Mouse (Mus musculus) forebrain, embryonic 11.5 days (tissue): ENCODE measurements around the gene Bad. TPM values are rescaled to one million over a fixed set of nuclear protein-coding genes. Genes with fewer than 3 reads are reported as not detected.

Source experiments
- ATAC-seq: fragments of 200-750 bp; cut with Nextera tagmentation; replicated peaks from 2 replicates; pipeline ENCODE4 v1.8.0; 2017; ENCODE audit warnings: moderate TSS enrichment; ENCODE audit not compliant: low FRiP score
- DNase-seq: peaks from one replicate; pipeline ENCODE4 v3.0.0-alpha.2; 2017; ENCODE audit warnings: low spot score
- H3K27ac ChIP-seq: fragments of 300-500 bp; sonication (generic); 2 replicates; pipeline ENCODE4 v1.5.1; 2014; ENCODE audit warnings: low read depth, low read length
- H3K27me3 ChIP-seq: fragments of 300-500 bp; sonication (generic); 2 replicates; pipeline ENCODE4 v1.6.1; 2014; ENCODE audit warnings: mild to moderate bottlenecking, low read length, mixed read lengths; ENCODE audit not compliant: control insufficient read depth, insufficient read depth
- H3K36me3 ChIP-seq: fragments of 300-500 bp; sonication (generic); 2 replicates; pipeline ENCODE4 v1.6.1; 2014; ENCODE audit warnings: mild to moderate bottlenecking, low read length, moderate library complexity, mixed read lengths; ENCODE audit not compliant: control insufficient read depth, insufficient read depth
- H3K4me1 ChIP-seq: fragments of 300-500 bp; sonication (generic); replicated peaks from 2 replicates; pipeline ENCODE4 v1.6.1; 2014; ENCODE audit warnings: low read length, mixed read lengths; ENCODE audit not compliant: control insufficient read depth, insufficient read depth
- H3K4me2 ChIP-seq: fragments of 300-500 bp; sonication (generic); 2 replicates; pipeline ENCODE4 v1.6.1; 2014; ENCODE audit warnings: low read depth, mild to moderate bottlenecking, low read length, moderate library complexity, mixed read lengths; ENCODE audit not compliant: severe bottlenecking
- H3K4me3 ChIP-seq: fragments of 300-500 bp; sonication (generic); 2 replicates; pipeline ENCODE4 v1.5.1; 2014; ENCODE audit warnings: low read depth, low read length
- H3K9ac ChIP-seq: fragments of 300-500 bp; sonication (generic); 2 replicates; pipeline ENCODE4 v1.6.1; 2014; ENCODE audit warnings: low read length
- H3K9me3 ChIP-seq: fragments of 300-500 bp; sonication (generic); 2 replicates; pipeline ENCODE4 v1.6.1; 2016; ENCODE audit warnings: low read length, mixed read lengths; ENCODE audit not compliant: control insufficient read depth
- WGBS: fragments of 180-500 bp; shearing (Covaris S2); extraction: QIAGEN DNeasy Blood & Tissue Kit; methylation state at CpG from one replicate; pipeline ENCODE4 v1.1.7; 2014; 5-methylcytosine and 5-hydroxymethylcytosine counted together
- polyA plus RNA-seq: library from polyadenylated mRNA; unstranded; fragments of >200 nt; fragmentation: Nextera tagmentation; extraction: Ambion mirVana; gene quantifications from 2 replicates; pipeline ENCODE4 v1.2.1, GENCODE M21; 2014

Gene Bad
- polyA plus RNA-seq, 1 experiment from 2014 or later: 56.6 TPM

DNA sequence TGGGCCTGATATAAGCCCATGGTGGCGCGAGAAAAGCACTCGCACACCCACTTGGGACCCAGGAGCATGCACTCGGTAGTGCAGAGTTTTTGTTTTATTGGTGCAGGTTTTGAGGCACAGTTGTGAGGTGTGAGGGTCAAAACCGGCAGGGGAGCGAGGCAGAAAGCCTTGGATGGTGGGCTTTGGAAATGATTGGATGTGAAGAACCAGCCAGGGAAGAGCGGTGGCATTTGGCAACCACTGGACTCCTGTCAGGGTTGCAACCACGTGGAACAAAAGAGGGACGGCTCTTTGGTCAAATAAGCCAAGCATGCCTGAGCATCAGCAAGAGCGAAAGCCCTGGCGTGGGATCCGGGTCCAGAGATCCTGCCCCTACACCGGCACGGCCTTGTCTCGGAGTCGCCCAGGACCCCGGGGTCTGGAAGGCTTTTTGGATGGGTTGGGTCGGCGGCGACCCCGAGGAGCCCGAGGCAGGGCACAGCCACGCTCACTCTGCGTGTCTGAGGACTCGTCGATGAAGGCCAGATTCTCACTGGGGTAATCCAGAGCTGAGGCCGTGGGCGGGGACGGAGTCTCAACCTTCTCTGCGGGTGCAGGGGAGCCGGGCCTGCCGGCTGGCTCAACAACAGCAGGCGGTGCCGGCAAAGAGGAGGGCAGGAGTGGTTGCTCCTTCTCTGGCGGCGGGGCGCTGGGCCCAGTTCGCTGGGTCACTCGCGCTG is 15.9 kb upstream of the Bad start:
- no peaks in the 10 kb centered on the region for H3K36me3 ChIP-seq
- no peak overlapping the region for H3K4me2 ChIP-seq
- no peak for ATAC-seq
- peak overlapping the region; percentile 9; the same call in 1 of the 2 replicates for H3K4me3 ChIP-seq
- H3K9ac ChIP-seq: no peak overlapping the region
- H3K27ac ChIP-seq: no peak overlapping the region
- peaks cover 64% of the 10 kb centered on the region for H3K27me3 ChIP-seq
- H3K9me3 ChIP-seq: no peaks in the 10 kb centered on the region
- WGBS: 6% methylated on average over 40 of the region's 40 CpGs
- DNase-seq: no peak
- H3K4me1 ChIP-seq: peaks cover 12% of the 10 kb centered on the region; the same call in 1 of the 2 replicates

DNA sequence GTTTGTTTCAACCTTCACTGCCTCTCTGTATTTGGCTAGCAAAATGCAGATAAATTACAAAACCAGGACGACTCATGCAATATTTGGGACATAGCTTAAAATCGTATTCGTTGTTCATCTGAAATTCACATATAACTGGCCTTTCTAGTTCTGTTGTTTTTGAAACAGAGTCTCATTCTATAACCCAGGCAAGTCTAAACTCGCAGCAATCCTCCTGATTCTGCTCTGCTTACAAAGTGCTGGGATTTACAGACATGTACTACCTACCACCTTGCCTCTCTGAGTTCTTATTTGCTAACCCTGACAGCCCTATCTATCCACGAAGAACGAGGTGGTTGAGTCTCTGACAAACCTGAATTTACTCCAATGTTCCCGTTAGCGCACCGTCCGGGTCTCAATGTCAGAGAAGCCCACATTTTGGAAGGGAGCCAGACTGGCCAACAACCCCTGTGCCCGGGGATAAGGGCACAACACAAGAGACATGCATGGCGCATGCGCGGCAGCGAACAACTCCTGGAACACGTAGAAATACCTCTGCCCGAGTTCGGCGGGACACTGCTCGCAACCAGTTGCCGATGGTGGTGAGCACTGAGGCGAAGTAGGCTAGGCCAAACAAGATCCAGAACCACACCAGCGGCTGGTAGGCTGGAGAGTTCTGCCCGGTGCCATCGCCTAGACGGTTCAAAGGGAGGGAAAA is 15.0 kb upstream of the Bad start:
- H3K9me3 ChIP-seq: no peaks in the 10 kb centered on the region
- no peaks in the 10 kb centered on the region for H3K36me3 ChIP-seq
- peaks cover 11% of the 10 kb centered on the region; the same call in 1 of the 2 replicates for H3K4me1 ChIP-seq
- WGBS: 9% methylated on average over 26 of the region's 26 CpGs
- DNase-seq (peak; percentile 74), ATAC-seq (no peak)
- peaks cover 73% of the 10 kb centered on the region for H3K27me3 ChIP-seq
- no peak overlapping the region for H3K9ac ChIP-seq
- peak overlapping the region; percentile 9; the same call in 1 of the 2 replicates for H3K4me3 ChIP-seq
- H3K4me2 ChIP-seq: peak overlapping the region; percentile 5; the same call in 1 of the 2 replicates
- no peak overlapping the region for H3K27ac ChIP-seq

DNA sequence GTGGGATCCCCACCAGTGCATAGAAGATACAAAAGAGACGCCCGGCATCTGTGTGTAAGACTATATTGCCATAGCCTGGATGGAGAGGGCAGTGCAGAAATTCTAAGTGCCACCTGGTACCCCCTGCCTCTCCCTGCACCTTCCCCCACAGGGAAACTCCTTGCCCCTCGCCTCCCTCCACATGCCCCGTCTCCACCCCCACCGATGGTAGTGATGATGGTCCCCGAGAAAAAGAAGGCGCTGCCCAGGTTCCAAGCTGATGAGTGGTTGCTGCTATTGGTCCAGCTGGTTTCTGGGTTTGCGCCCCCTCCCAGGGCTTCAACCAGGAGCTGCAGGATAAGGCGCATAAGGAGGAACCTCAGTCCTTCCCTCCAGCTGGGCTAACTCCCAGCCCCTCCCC is 13.6 kb upstream of the Bad start:
- WGBS: 11% methylated on average over 9 of the region's 9 CpGs
- Histone ChIP-seq H3K4me3 (no peak overlapping the region), H3K4me2 (no peak overlapping the region), H3K9ac (no peak overlapping the region), H3K36me3 (no peaks in the 10 kb centered on the region), H3K27ac (no peak overlapping the region), H3K4me1 (peaks cover 7% of the 10 kb centered on the region; the same call in 1 of the 2 replicates), H3K9me3 (no peaks in the 10 kb centered on the region), H3K27me3 (peaks cover 80% of the 10 kb centered on the region)
- ATAC-seq (no peak), DNase-seq (no peak)

GRCm38 (mm10) chr19:6931002-6931401 is 10.7 kb upstream of the Bad start:
- DNase-seq (no peak), ATAC-seq (no peak)
- Histone ChIP-seq H3K27me3 (peaks cover 81% of the 10 kb centered on the region), H3K4me3 (no peak overlapping the region), H3K9me3 (no peaks in the 10 kb centered on the region), H3K4me1 (peaks cover 10% of the 10 kb centered on the region; the same call in 1 of the 2 replicates), H3K27ac (no peak overlapping the region), H3K4me2 (no peak overlapping the region), H3K9ac (no peak overlapping the region), H3K36me3 (no peaks in the 10 kb centered on the region)
- 0% methylated on average over 2 of the region's 2 CpGs for WGBS

GRCm38 (mm10) chr19:6932018-6932417 is 9.6 kb upstream of the Bad start:
- Histone ChIP-seq H3K9ac (no peak overlapping the region), H3K27ac (no peak overlapping the region), H3K9me3 (no peaks in the 10 kb centered on the region), H3K36me3 (no peaks in the 10 kb centered on the region), H3K4me1 (peaks cover 10% of the 10 kb centered on the region; the same call in 1 of the 2 replicates), H3K4me3 (no peak overlapping the region), H3K27me3 (peaks cover 74% of the 10 kb centered on the region), H3K4me2 (no peak overlapping the region)
- DNase-seq (no peak), ATAC-seq (no peak)
- WGBS: 50% methylated on average over 1 of the region's 1 CpGs

- no peak overlapping the region for H3K4me2 ChIP-seq
- no peak overlapping the region for H3K27ac ChIP-seq
- no peak overlapping the region for H3K9ac ChIP-seq
- H3K36me3 ChIP-seq: no peaks in the 10 kb centered on the region
- no peaks in the 10 kb centered on the region for H3K9me3 ChIP-seq
- peaks cover 63% of the 10 kb centered on the region for H3K27me3 ChIP-seq
- no peak overlapping the region; the same call in 1 of the 2 replicates for H3K4me3 ChIP-seq
- peaks cover 7% of the 10 kb centered on the region; the same call in 1 of the 2 replicates for H3K4me1 ChIP-seq
- DNase-seq (no peak), ATAC-seq (no peak)
- WGBS: 20% methylated on average over 4 of the region's 4 CpGs
These were observed 8.6 kb upstream of the Bad start for GRCm38 (mm10) chr19:6933102-6933435.

GRCm38 (mm10) chr19:6933436-6934194 is 8.0 kb upstream of the Bad start:
- Histone ChIP-seq H3K9ac (peak overlapping the region; percentile 5; the same call in 1 of the 2 replicates), H3K4me2 (peak overlapping the region; percentile 41), H3K36me3 (no peaks in the 10 kb centered on the region), H3K4me1 (peaks cover 7% of the 10 kb centered on the region; the same call in 1 of the 2 replicates), H3K9me3 (no peaks in the 10 kb centered on the region), H3K4me3 (peak overlapping the region; percentile 22), H3K27ac (no peak overlapping the region), H3K27me3 (peaks cover 60% of the 10 kb centered on the region)
- ATAC-seq (0 out of 2 replicates have a peak, but pooled peaks have one; percentile 39), DNase-seq (no peak)
- WGBS: 3% methylated on average over 56 of the region's 58 CpGs

- Histone ChIP-seq H3K4me3 (peak within 1 kb of the TSS; percentile 22), H3K4me1 (peaks cover 7% of the 10 kb centered on the region; the same call in 1 of the 2 replicates), H3K27ac (no peak within 1 kb of the TSS), H3K36me3 (no peaks in the 10 kb centered on the region), H3K4me2 (peak within 1 kb of the TSS; percentile 41), H3K27me3 (peaks cover 57% of the 10 kb centered on the region), H3K9ac (peak within 1 kb of the TSS; percentile 5; the same call in 1 of the 2 replicates), H3K9me3 (no peaks in the 10 kb centered on the region)
- 10% methylated on average over 23 of the region's 23 CpGs for WGBS
- no peak for ATAC-seq
- DNase-seq: no peak
These were observed 7.3 kb upstream of the Bad start, which contains the start of gene Kcnk4 for GRCm38 (mm10) chr19:6934195-6934977. Gene Kcnk4 (minus strand): TSS chr19:6934515.
